In genomic region chr12:70929781-70930180, GRCm38 (mm10) we compare ENCODE assay signal across 19 mouse cellular contexts.
"Had no signal": no experiment of that assay in that cellular context is flagged by ENCODE, and none has a peak within 500 bp of the region (broad histone marks: within the 10 kb centered on the region; RNA-seq: fewer than 3 reads in every experiment).

No protein-coding gene starts in this region.

- H3K4me3 ChIP-seq: midbrain, embryonic 10.5 days; midbrain, embryonic 12.5 days; neural tube, embryonic 13.5 days; neural tube, embryonic 15.5 days; stomach, embryonic 15.5 days had no signal

- H3K27me3 ChIP-seq: midbrain, embryonic 12.5 days; neural tube, embryonic 13.5 days; neural tube, embryonic 15.5 days; stomach, embryonic 15.5 days had no signal

- H3K36me3 ChIP-seq: midbrain, embryonic 10.5 days; midbrain, embryonic 12.5 days; neural tube, embryonic 13.5 days; neural tube, embryonic 15.5 days; stomach, embryonic 15.5 days had no signal

- H3K4me2 ChIP-seq: lung, embryonic 14.5 days; midbrain, embryonic 12.5 days; neural tube, embryonic 13.5 days; neural tube, embryonic 15.5 days; stomach, embryonic 15.5 days had no signal

- H3K27ac ChIP-seq: midbrain, embryonic 10.5 days; midbrain, embryonic 12.5 days; neural tube, embryonic 13.5 days; neural tube, embryonic 15.5 days; stomach, embryonic 15.5 days; stomach, postnatal 0 days had no signal

- H3K9me3 ChIP-seq: neural tube, embryonic 13.5 days; neural tube, embryonic 15.5 days; stomach, embryonic 15.5 days had no signal

- H3K9ac ChIP-seq: lung, embryonic 14.5 days; midbrain, embryonic 12.5 days; neural tube, embryonic 13.5 days; neural tube, embryonic 15.5 days; stomach, embryonic 15.5 days had no signal

- DNase-seq: lung, adult 18-20 months; lung, embryonic 14.5 days; lung, postnatal 10 days; lung, postnatal 4 days; midbrain, embryonic 14.5 days; retina, postnatal 1 day; right cerebral cortex, adult 18-20 months; right cerebral cortex, postnatal 25 days; right cerebral cortex, postnatal 4 days; spleen, adult 18-20 months; thymus, adult 2 months; thymus, postnatal 25 days; thymus, postnatal 4 days had no signal

- H3K4me1 ChIP-seq: midbrain, embryonic 10.5 days; midbrain, embryonic 12.5 days; neural tube, embryonic 13.5 days; neural tube, embryonic 15.5 days; stomach, embryonic 15.5 days had no signal
